11 mouse cellular contexts compared by ENCODE assay signal in the genomic region with DNA sequence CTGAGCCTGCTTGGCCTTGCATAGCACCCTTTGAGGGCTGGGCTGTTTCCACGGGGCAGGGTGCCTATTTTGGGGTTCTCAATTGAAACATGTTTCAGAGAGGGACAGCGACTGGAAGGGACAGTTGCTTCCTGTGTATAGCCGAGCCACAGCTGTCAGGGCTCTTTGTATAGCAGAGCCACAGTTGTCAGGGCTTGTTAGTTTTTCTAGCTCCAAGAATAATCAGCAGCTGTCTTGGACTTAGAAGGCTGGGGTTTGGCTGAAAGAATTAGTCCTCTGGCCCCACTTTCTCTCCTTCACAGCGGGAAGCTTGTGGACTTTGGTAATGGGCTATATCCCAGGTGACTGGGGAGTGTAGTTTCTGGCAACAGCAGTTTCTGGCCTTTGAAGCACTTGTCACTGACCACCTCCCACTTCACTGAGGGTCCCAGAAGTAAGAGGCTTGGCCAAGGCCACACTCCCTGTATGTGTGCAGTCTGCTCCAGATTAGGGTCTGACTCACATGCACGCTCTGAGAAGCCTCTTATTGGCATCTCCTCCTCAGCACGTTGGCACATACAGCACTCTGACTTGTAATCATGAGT. TPM values are rescaled to one million over a fixed set of nuclear protein-coding genes. Genes with fewer than 3 reads are reported as not detected.
DNase-seq lines count a peak whose midpoint lies in the region; ATAC-seq lines count a peak whose summit lies in the region.
"Had no signal": no experiment of that assay in that cellular context is flagged by ENCODE, and none has a peak within 500 bp of the region (broad histone marks: within the 10 kb centered on the region; RNA-seq: fewer than 3 reads in every experiment).

No protein-coding gene starts in this region.

- H3K4me1 ChIP-seq in forebrain, embryonic 12.5 days = peaks cover 26% of the 10 kb centered on the region
- no peaks in the 10 kb centered on the region for H3K4me1 ChIP-seq in forebrain, embryonic 11.5 days (replicated peaks; ENCODE audit: control insufficient read depth, insufficient read depth, low read length)

- no peak for DNase-seq in forebrain, embryonic 11.5 days (ENCODE audit: low spot score)
- peak; percentile 74 for DNase-seq in lung, postnatal 10 days
- DNase-seq in lung, adult 18-20 months = no peak
- peak; percentile 38 to 52 for DNase-seq in heart, postnatal 14 days
- peak; percentile 50 for DNase-seq in thymus, postnatal 25 days
- no peak for DNase-seq in layer of hippocampus, postnatal 25 days (ENCODE audit: extremely low spot score in 1 of 2, low spot score in 1 of 2)

- ATAC-seq in forebrain, embryonic 12.5 days (ENCODE audit: low FRiP score) = no peak
- ATAC-seq in forebrain, embryonic 11.5 days (replicated peaks; ENCODE audit: low FRiP score) = no peak
- ATAC-seq in erythroblast, adult 5-6 weeks (replicated peaks; ENCODE audit: low FRiP score, poor library complexity, severe bottlenecking) = no peak

- H3K27me3 ChIP-seq in forebrain, embryonic 12.5 days = no peaks in the 10 kb centered on the region
- no peaks in the 10 kb centered on the region for H3K27me3 ChIP-seq in forebrain, embryonic 11.5 days (ENCODE audit: control insufficient read depth, insufficient read depth, low read length)

- H3K4me2 ChIP-seq in forebrain, embryonic 12.5 days = no peak overlapping the region
- no peak overlapping the region for H3K4me2 ChIP-seq in forebrain, embryonic 11.5 days (ENCODE audit: low read depth, low read length, severe bottlenecking)

- no peak overlapping the region for H3K4me3 ChIP-seq in forebrain, embryonic 12.5 days (replicated peaks)
- no peak overlapping the region for H3K4me3 ChIP-seq in forebrain, embryonic 11.5 days (ENCODE audit: low read depth, low read length)

- no peaks in the 10 kb centered on the region for H3K36me3 ChIP-seq in forebrain, embryonic 12.5 days (replicated peaks)
- no peaks in the 10 kb centered on the region for H3K36me3 ChIP-seq in forebrain, embryonic 11.5 days (ENCODE audit: control insufficient read depth, insufficient read depth, low read length)

- intact Hi-C loops in heart, postnatal 14 days (cut with DNase I) = no loop called here

- H3K9ac ChIP-seq in forebrain, embryonic 12.5 days = no peak overlapping the region
- no peak overlapping the region for H3K9ac ChIP-seq in forebrain, embryonic 11.5 days (ENCODE audit: low read length)

- no peaks in the 10 kb centered on the region for H3K9me3 ChIP-seq in forebrain, embryonic 12.5 days
- no peaks in the 10 kb centered on the region for H3K9me3 ChIP-seq in forebrain, embryonic 11.5 days (ENCODE audit: control insufficient read depth, low read length)

- 64% methylated on average over 6 of the region's 6 CpGs for WGBS in forebrain, embryonic 12.5 days
- WGBS in forebrain, embryonic 11.5 days = 72% methylated on average over 6 of the region's 6 CpGs

- 0 out of 2 replicates have a peak overlapping the region, but pooled peaks have one; percentile 19 for H3K27ac ChIP-seq in forebrain, embryonic 12.5 days
- H3K27ac ChIP-seq in forebrain, embryonic 11.5 days (ENCODE audit: low read depth, low read length) = no peak overlapping the region
- H3K27ac ChIP-seq: macrophage had no signal

RNA-seq across cellular contexts. Expression of a gene that starts 25.8 kb away (rescaled TPM):
- 8.8 and 10.8 TPM in 2 replicates for polyA plus RNA-seq in forebrain, embryonic 12.5 days (2016; fragmentation: Nextera tagmentation; extraction: Ambion mirVana)
- polyA plus RNA-seq in forebrain, embryonic 11.5 days (2014; fragmentation: Nextera tagmentation; extraction: Ambion mirVana) = 11.5 TPM in 2 replicates
- 100 to 1,000 TPM; 165 to 168 TPM for total RNA-seq in heart, postnatal 14 days (2021)
- 1.7 and 2.5 TPM in 2 replicates for total RNA-seq in erythroblast, adult 5-6 weeks (2015; ENCODE audit: low replicate concordance)
- 2.5 and 7.2 TPM in 2 replicates for total RNA-seq in erythroblast, adult 5-6 weeks (2017; ENCODE audit: low replicate concordance)
- 10 to 100 TPM; 32.8 to 37.8 TPM for total RNA-seq in layer of hippocampus, postnatal 25 days (2021)

RNA-seq across cellular contexts. Expression of a gene that starts 36.5 kb away (rescaled TPM):
- 36.7 and 39.2 TPM in 2 replicates for polyA plus RNA-seq in forebrain, embryonic 12.5 days (2016; fragmentation: Nextera tagmentation; extraction: Ambion mirVana)
- polyA plus RNA-seq in forebrain, embryonic 11.5 days (2014; fragmentation: Nextera tagmentation; extraction: Ambion mirVana) = 38.6 and 43.8 TPM in 2 replicates
- total RNA-seq in heart, postnatal 14 days (2021) = 1 to 10 TPM; 4.0 to 4.8 TPM
- 11.7 TPM in 1 of 2 replicates, not detected in the other for total RNA-seq in erythroblast, adult 5-6 weeks (2015; ENCODE audit: low replicate concordance)
- total RNA-seq in erythroblast, adult 5-6 weeks (2017; ENCODE audit: low replicate concordance) = 0.42 and 6.1 TPM in 2 replicates
- total RNA-seq in layer of hippocampus, postnatal 25 days (2021) = 10 to 100 TPM; 16.9 to 17.7 TPM

RNA-seq across cellular contexts. Expression of a gene that starts 36.7 kb away (rescaled TPM):
- 177 and 179 TPM in 2 replicates for polyA plus RNA-seq in forebrain, embryonic 12.5 days (2016; fragmentation: Nextera tagmentation; extraction: Ambion mirVana)
- 147 and 169 TPM in 2 replicates for polyA plus RNA-seq in forebrain, embryonic 11.5 days (2014; fragmentation: Nextera tagmentation; extraction: Ambion mirVana)
- total RNA-seq in heart, postnatal 14 days (2021) = 10 to 100 TPM; 44.2 to 47.3 TPM
- total RNA-seq in erythroblast, adult 5-6 weeks (2015; ENCODE audit: low replicate concordance) = 89.9 and 95.5 TPM in 2 replicates
- 51.6 and 60.5 TPM in 2 replicates for total RNA-seq in erythroblast, adult 5-6 weeks (2017; ENCODE audit: low replicate concordance)
- 10 to 100 TPM; 58.6 to 61.3 TPM for total RNA-seq in layer of hippocampus, postnatal 25 days (2021)

RNA-seq across cellular contexts. Expression of a gene that starts 41.0 kb away (rescaled TPM):
- not detected in 2 replicates for polyA plus RNA-seq in forebrain, embryonic 12.5 days (2016; fragmentation: Nextera tagmentation; extraction: Ambion mirVana)
- polyA plus RNA-seq in forebrain, embryonic 11.5 days (2014; fragmentation: Nextera tagmentation; extraction: Ambion mirVana) = not detected in 2 replicates
- not detected for total RNA-seq in heart, postnatal 14 days (2021)
- not detected in 2 replicates for total RNA-seq in erythroblast, adult 5-6 weeks (2015; ENCODE audit: low replicate concordance)
- not detected in 2 replicates for total RNA-seq in erythroblast, adult 5-6 weeks (2017; ENCODE audit: low replicate concordance)
- total RNA-seq in layer of hippocampus, postnatal 25 days (2021) = under 1 TPM in 1 of 2 experiments, not detected in 1; 0.27 TPM
- polyA plus RNA-seq: kidney, embryonic 16.5 days; macrophage; small intestine, adult 2 months had no signal

Comparison
In these comparisons a context has a peak if more than half of its experiments do, and no peak if none do; other contexts are left out.
1. DNase-seq: peak in lung, postnatal 10 days (single experiment), heart, postnatal 14 days (2 of 2) and thymus, postnatal 25 days (single experiment); none in forebrain, embryonic 11.5 days (single experiment), lung, adult 18-20 months (0 of 2) and layer of hippocampus, postnatal 25 days (0 of 2).
2. RNA of a gene that starts 25.8 kb away (total RNA-seq): 165 to 168 TPM in heart, postnatal 14 days; 32.8 to 37.8 TPM in layer of hippocampus, postnatal 25 days and 1.7 to 7.2 TPM in erythroblast, adult 5-6 weeks; every median in the first group is over 4 times any median in the second.